Mouse (Mus musculus): ENCODE measurements at regions not wholly inside any gene's neighbourhood (a gene's known extent, or its start where the extent isn't known, plus 50 kb on each side); places are given as distances from the start of the nearest gene placed in this dataset.
A peak's percentile ranks its signal among the peaks of the same experiment; 100 is the strongest.

GRCm38 (mm10) chr14:98937933-98938332 lies 56.2 kb downstream of the Rpl36a-ps1 start:
- 94% methylated on average over 1 of the region's 1 CpGs for WGBS
- H3K36me3 ChIP-seq, result no peaks in the 10 kb centered on the region
- no peak for ATAC-seq (ENCODE audit: low FRiP score, low read depth)

GRCm38 (mm10) chr14:98937373-98937772 lies 56.7 kb downstream of the Rpl36a-ps1 start:
- H3K4me1 ChIP-seq, result peaks cover 12% of the 10 kb centered on the region
- no peak overlapping the region for H3K4me2 ChIP-seq (replicated peaks)
- H3K27me3 ChIP-seq, result no peaks in the 10 kb centered on the region
- H3K4me3 ChIP-seq, result no peak overlapping the region
- no peak overlapping the region for H3K9ac ChIP-seq (replicated peaks)
- WGBS, result 92% methylated on average over 2 of the region's 2 CpGs
- no peaks in the 10 kb centered on the region for H3K9me3 ChIP-seq
- H3K36me3 ChIP-seq, result no peaks in the 10 kb centered on the region
- no peak for ATAC-seq (ENCODE audit: low FRiP score, low read depth)
- H3K27ac ChIP-seq (replicated peaks), result no peak overlapping the region

More at GRCm38 (mm10) chr14:98937933-98938332, 56.2 kb downstream of the Rpl36a-ps1 start:
- Histone ChIP-seq H3K27me3 (no peaks in the 10 kb centered on the region), H3K9me3 (no peaks in the 10 kb centered on the region), H3K27ac (replicated peaks) (no peak overlapping the region), H3K9ac (replicated peaks) (no peak overlapping the region), H3K4me3 (no peak overlapping the region), H3K4me1 (peaks cover 6% of the 10 kb centered on the region), H3K4me2 (replicated peaks) (no peak overlapping the region)

GRCm38 (mm10) chr14:98933371-98933916 lies 60.7 kb downstream of the Rpl36a-ps1 start:
- Histone ChIP-seq H3K4me2 (replicated peaks) (no peak overlapping the region), H3K27ac (replicated peaks) (no peak overlapping the region), H3K4me1 (peaks cover 13% of the 10 kb centered on the region), H3K4me3 (no peak overlapping the region), H3K27me3 (no peaks in the 10 kb centered on the region), H3K9me3 (no peaks in the 10 kb centered on the region), H3K9ac (replicated peaks) (no peak overlapping the region), H3K36me3 (no peaks in the 10 kb centered on the region)
- 4% methylated on average over 3 of the region's 3 CpGs for WGBS
- ATAC-seq (ENCODE audit: low FRiP score, low read depth), result peak; percentile 66

GRCm38 (mm10) chr14:98929276-98929675 lies 64.8 kb downstream of the Rpl36a-ps1 start:
- H3K4me1 ChIP-seq, result peaks cover 13% of the 10 kb centered on the region
- no peaks in the 10 kb centered on the region for H3K36me3 ChIP-seq
- no peaks in the 10 kb centered on the region for H3K9me3 ChIP-seq
- 87% methylated on average over 2 of the region's 2 CpGs for WGBS
- H3K4me2 ChIP-seq (replicated peaks), result no peak overlapping the region
- no peak overlapping the region for H3K9ac ChIP-seq (replicated peaks)
- H3K4me3 ChIP-seq, result no peak overlapping the region
- no peak for ATAC-seq (ENCODE audit: low FRiP score, low read depth)
- no peaks in the 10 kb centered on the region for H3K27me3 ChIP-seq
- no peak overlapping the region for H3K27ac ChIP-seq (replicated peaks)

GRCm38 (mm10) chr14:98908234-98908633 lies 85.9 kb downstream of the Rpl36a-ps1 start:
- no peak overlapping the region for H3K27ac ChIP-seq (replicated peaks)
- H3K4me3 ChIP-seq, result no peak overlapping the region
- no peaks in the 10 kb centered on the region for H3K4me1 ChIP-seq
- no peaks in the 10 kb centered on the region for H3K9me3 ChIP-seq
- H3K4me2 ChIP-seq (replicated peaks), result no peak overlapping the region
- WGBS, result 89% methylated on average over 5 of the region's 5 CpGs
- H3K9ac ChIP-seq (replicated peaks), result no peak overlapping the region
- H3K27me3 ChIP-seq, result no peaks in the 10 kb centered on the region
- H3K36me3 ChIP-seq, result no peaks in the 10 kb centered on the region
- ATAC-seq (ENCODE audit: low FRiP score, low read depth), result no peak

GRCm38 (mm10) chr14:98898876-98899275 lies 95.2 kb downstream of the Rpl36a-ps1 start:
- Histone ChIP-seq H3K36me3 (no peaks in the 10 kb centered on the region), H3K4me1 (no peaks in the 10 kb centered on the region), H3K27ac (replicated peaks) (no peak overlapping the region), H3K9me3 (no peaks in the 10 kb centered on the region), H3K9ac (replicated peaks) (no peak overlapping the region), H3K4me2 (replicated peaks) (no peak overlapping the region), H3K27me3 (no peaks in the 10 kb centered on the region), H3K4me3 (no peak overlapping the region)
- 81% methylated on average over 4 of the region's 4 CpGs for WGBS
- ATAC-seq (ENCODE audit: low FRiP score, low read depth), result no peak

- Histone ChIP-seq H3K4me2 (replicated peaks) (no peak overlapping the region), H3K9me3 (no peaks in the 10 kb centered on the region), H3K27me3 (no peaks in the 10 kb centered on the region), H3K9ac (replicated peaks) (no peak overlapping the region), H3K36me3 (no peaks in the 10 kb centered on the region), H3K4me1 (no peaks in the 10 kb centered on the region), H3K4me3 (no peak overlapping the region), H3K27ac (replicated peaks) (no peak overlapping the region)
- 92% methylated on average over 1 of the region's 1 CpGs for WGBS
- no peak for ATAC-seq (ENCODE audit: low FRiP score, low read depth)
Observed at GRCm38 (mm10) chr14:98897390-98897789, 96.7 kb downstream of the Rpl36a-ps1 start.

- Histone ChIP-seq H3K27ac (replicated peaks) (no peak overlapping the region), H3K4me2 (replicated peaks) (no peak overlapping the region), H3K9ac (replicated peaks) (no peak overlapping the region), H3K27me3 (no peaks in the 10 kb centered on the region), H3K4me1 (no peaks in the 10 kb centered on the region), H3K4me3 (no peak overlapping the region), H3K36me3 (no peaks in the 10 kb centered on the region), H3K9me3 (no peaks in the 10 kb centered on the region)
- ATAC-seq (ENCODE audit: low FRiP score, low read depth), result no peak
- 90% methylated on average over 1 of the region's 1 CpGs for WGBS
Observed at GRCm38 (mm10) chr14:98895933-98896332, 98.2 kb downstream of the Rpl36a-ps1 start.

- H3K4me3 ChIP-seq, result no peak overlapping the region
- H3K9me3 ChIP-seq, result no peaks in the 10 kb centered on the region
- no peaks in the 10 kb centered on the region; the same call in 1 of the 2 replicates for H3K27me3 ChIP-seq
- no peak overlapping the region for H3K4me2 ChIP-seq (replicated peaks)
- H3K4me1 ChIP-seq, result no peaks in the 10 kb centered on the region
- H3K36me3 ChIP-seq, result no peaks in the 10 kb centered on the region
- H3K27ac ChIP-seq (replicated peaks), result no peak overlapping the region
- no peak overlapping the region for H3K9ac ChIP-seq (replicated peaks)
- WGBS, result 85% methylated on average over 3 of the region's 3 CpGs
- no peak for ATAC-seq (ENCODE audit: low FRiP score, low read depth)
Observed at GRCm38 (mm10) chr14:98892670-98893069, 101.4 kb downstream of the Rpl36a-ps1 start.

GRCm38 (mm10) chr14:98891252-98891947 lies 102.7 kb downstream of the Rpl36a-ps1 start:
- no peaks in the 10 kb centered on the region for H3K9me3 ChIP-seq
- H3K4me1 ChIP-seq, result no peaks in the 10 kb centered on the region
- H3K36me3 ChIP-seq, result no peaks in the 10 kb centered on the region
- H3K9ac ChIP-seq (replicated peaks), result no peak overlapping the region
- ATAC-seq (ENCODE audit: low FRiP score, low read depth), result no peak
- no peak overlapping the region for H3K27ac ChIP-seq (replicated peaks)
- no peaks in the 10 kb centered on the region; the same call in 1 of the 2 replicates for H3K27me3 ChIP-seq
- no peak overlapping the region for H3K4me3 ChIP-seq
- WGBS, result 86% methylated on average over 5 of the region's 5 CpGs
- H3K4me2 ChIP-seq (replicated peaks), result no peak overlapping the region

GRCm38 (mm10) chr14:98887588-98887987 lies 106.5 kb downstream of the Rpl36a-ps1 start:
- ATAC-seq (ENCODE audit: low FRiP score, low read depth), result no peak
- Histone ChIP-seq H3K4me1 (no peaks in the 10 kb centered on the region), H3K4me2 (replicated peaks) (no peak overlapping the region), H3K36me3 (no peaks in the 10 kb centered on the region), H3K4me3 (no peak overlapping the region), H3K9ac (replicated peaks) (no peak overlapping the region), H3K9me3 (no peaks in the 10 kb centered on the region), H3K27me3 (no peaks in the 10 kb centered on the region; the same call in 1 of the 2 replicates), H3K27ac (replicated peaks) (no peak overlapping the region)
- 86% methylated on average over 2 of the region's 2 CpGs for WGBS

GRCm38 (mm10) chr14:98886982-98887381 lies 107.1 kb downstream of the Rpl36a-ps1 start:
- H3K4me3 ChIP-seq, result no peak overlapping the region
- WGBS, result 3% methylated on average over 1 of the region's 1 CpGs

More at GRCm38 (mm10) chr14:98886982-98887381, 107.1 kb downstream of the Rpl36a-ps1 start:
- no peak for ATAC-seq (ENCODE audit: low FRiP score, low read depth)
- Histone ChIP-seq H3K4me2 (replicated peaks) (no peak overlapping the region), H3K9ac (replicated peaks) (no peak overlapping the region), H3K4me1 (no peaks in the 10 kb centered on the region), H3K27ac (replicated peaks) (no peak overlapping the region), H3K9me3 (no peaks in the 10 kb centered on the region), H3K36me3 (no peaks in the 10 kb centered on the region), H3K27me3 (no peaks in the 10 kb centered on the region; the same call in 1 of the 2 replicates)

Measured in midbrain, embryonic 12.5 days (tissue).